In the genomic region with DNA sequence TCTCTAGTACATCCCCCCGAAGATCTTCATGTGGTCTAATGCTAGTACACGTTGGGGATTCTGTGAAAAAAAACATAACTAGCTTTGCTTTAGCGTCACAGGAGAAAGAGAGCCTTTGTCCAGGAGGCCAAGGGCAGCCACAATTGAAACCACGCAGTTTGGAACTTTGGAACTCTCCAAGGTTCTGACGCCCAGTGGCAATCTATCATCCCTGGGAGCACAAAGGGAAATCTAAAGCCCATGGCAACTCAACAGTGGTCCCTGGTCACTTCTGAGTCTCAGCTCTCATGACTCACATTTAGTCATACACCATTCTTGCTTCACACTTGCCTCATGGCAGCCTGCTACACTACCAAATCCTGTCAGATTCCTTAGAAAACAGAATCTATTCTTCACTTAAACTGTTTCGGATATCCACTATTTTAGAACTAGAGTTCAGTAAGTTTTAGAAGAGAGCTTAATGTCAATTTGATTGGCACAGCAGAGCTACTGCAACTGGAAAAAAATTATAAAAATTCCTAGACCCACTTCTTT, we compare ENCODE assay signal across 10 mouse cellular contexts. TPM values are rescaled to one million over a fixed set of nuclear protein-coding genes. Genes with fewer than 3 reads are reported as not detected.
A peak's percentile ranks its signal among the peaks of the same experiment; 100 is the strongest.
DNase-seq lines count a peak whose midpoint lies in the region; ATAC-seq and TF ChIP-seq lines count a peak whose summit lies in the region.
"Had no signal": no experiment of that assay in that cellular context is flagged by ENCODE, and none has a peak within 500 bp of the region (broad histone marks: within the 10 kb centered on the region; RNA-seq: fewer than 3 reads in every experiment).

No protein-coding gene starts in this region.

- no peak for TF ChIP-seq POLR2A in cerebellum, adult 2 months (IDR thresholded peaks at IDR 0.05; ENCODE audit: borderline replicate concordance, insufficient read depth, low read length)

- peak; percentile 8 for DNase-seq in lung, postnatal 10 days
- DNase-seq in lung, postnatal 36 days, result no peak
- peak; percentile 70 for DNase-seq in adrenal gland, adult 8-10 months
- DNase-seq in embryonic facial prominence, embryonic 11.5 days (ENCODE audit: low spot score), result peak; percentile 69
- DNase-seq in cerebellum, adult 2 months, result no peak
- no peak for DNase-seq in cerebellum, adult 11-12 months
- no peak for DNase-seq in layer of hippocampus, adult 8-10 months (ENCODE audit: low spot score in 2 of 2)

- ATAC-seq in embryonic facial prominence, embryonic 11.5 days (replicated peaks; ENCODE audit: insufficient number of reproducible peaks, low FRiP score, low TSS enrichment, low read depth), result no peak

- no peak overlapping the region for H3K27ac ChIP-seq in embryonic facial prominence, embryonic 11.5 days (replicated peaks; ENCODE audit: low read depth, low read length)
- H3K27ac ChIP-seq in cerebellum, adult 2 months (ENCODE audit: insufficient read depth, low read length), result no peak overlapping the region
- H3K27ac ChIP-seq: embryonic facial prominence, embryonic 12.5 days; hindbrain, embryonic 15.5 days; layer of hippocampus, adult 2 months had no signal

- no peak overlapping the region for H3K4me2 ChIP-seq in embryonic facial prominence, embryonic 11.5 days (ENCODE audit: low read depth, low read length)
- H3K4me2 ChIP-seq: embryonic facial prominence, embryonic 12.5 days; hindbrain, embryonic 15.5 days had no signal

- no peaks in the 10 kb centered on the region for H3K36me3 ChIP-seq in embryonic facial prominence, embryonic 11.5 days (replicated peaks; ENCODE audit: control insufficient read depth, insufficient read depth, low read depth, low read length)
- H3K36me3 ChIP-seq: embryonic facial prominence, embryonic 12.5 days; hindbrain, embryonic 15.5 days had no signal

- H3K27me3 ChIP-seq in embryonic facial prominence, embryonic 11.5 days (ENCODE audit: control insufficient read depth, insufficient read depth, low read length), result no peaks in the 10 kb centered on the region
- no peaks in the 10 kb centered on the region for H3K27me3 ChIP-seq in cerebellum, adult 2 months (ENCODE audit: control insufficient read depth, insufficient read depth, low read length)
- H3K27me3 ChIP-seq: embryonic facial prominence, embryonic 12.5 days; hindbrain, embryonic 15.5 days had no signal

- 38% methylated on average over 6 of the region's 6 CpGs for WGBS in embryonic facial prominence, embryonic 11.5 days
- 68% methylated on average over 6 of the region's 6 CpGs for WGBS in cerebellum, adult 2 months

- TF ChIP-seq CTCF in cerebellum, adult 2 months (IDR thresholded peaks at IDR 0.05; ENCODE audit: borderline replicate concordance, insufficient read depth, low read depth, low read length), result no peak

- no peak overlapping the region for H3K4me3 ChIP-seq in embryonic facial prominence, embryonic 11.5 days (ENCODE audit: low read depth, low read length)
- H3K4me3 ChIP-seq in cerebellum, adult 2 months (replicated peaks; ENCODE audit: insufficient read depth, low read depth, low read length), result no peak overlapping the region
- H3K4me3 ChIP-seq: embryonic facial prominence, embryonic 12.5 days; hindbrain, embryonic 15.5 days; layer of hippocampus, adult 2 months had no signal

- H3K9me3 ChIP-seq in embryonic facial prominence, embryonic 11.5 days (replicated peaks; ENCODE audit: control insufficient read depth, low read length), result no peaks in the 10 kb centered on the region
- H3K9me3 ChIP-seq: embryonic facial prominence, embryonic 12.5 days; hindbrain, embryonic 15.5 days had no signal

- H3K9ac ChIP-seq in embryonic facial prominence, embryonic 11.5 days (replicated peaks; ENCODE audit: low read length), result no peak overlapping the region
- H3K9ac ChIP-seq: embryonic facial prominence, embryonic 12.5 days; hindbrain, embryonic 15.5 days had no signal

- H3K4me1 ChIP-seq in embryonic facial prominence, embryonic 11.5 days (ENCODE audit: control insufficient read depth, insufficient read depth, low read length), result no peaks in the 10 kb centered on the region
- H3K4me1 ChIP-seq in cerebellum, adult 2 months (ENCODE audit: control insufficient read depth, insufficient read depth, low read length), result no peaks in the 10 kb centered on the region
- H3K4me1 ChIP-seq: embryonic facial prominence, embryonic 12.5 days; hindbrain, embryonic 15.5 days had no signal

RNA-seq across cellular contexts. Expression of a gene that starts 50.9 kb away (rescaled TPM):
- 10 to 100 TPM; 58.6 to 85.4 (median 73.7) TPM for total RNA-seq in adrenal gland, adult 8-10 months (2022)
- polyA plus RNA-seq in embryonic facial prominence, embryonic 11.5 days (2014; fragmentation: Nextera tagmentation; extraction: Ambion mirVana), result 12.5 and 14.2 TPM in 2 replicates
- polyA plus RNA-seq in cerebellum, adult 2 months (2012; rRNA removed), result 23.1 and 23.6 TPM in 2 replicates
- 10 to 100 TPM; 34.7 to 40.4 (median 39.4) TPM for total RNA-seq in layer of hippocampus, adult 8-10 months (2022)

Comparison
In these comparisons a context has a peak if more than half of its experiments do, and no peak if none do; other contexts are left out.
1. DNase-seq: peak in lung, postnatal 10 days (single experiment), adrenal gland, adult 8-10 months (single experiment) and embryonic facial prominence, embryonic 11.5 days (single experiment); none in lung, postnatal 36 days (single experiment), cerebellum, adult 2 months (0 of 2), cerebellum, adult 11-12 months (single experiment) and layer of hippocampus, adult 8-10 months (0 of 2).